Mouse (Mus musculus): ENCODE data around the gene Noxa1. TPM values are rescaled to one million over a fixed set of nuclear protein-coding genes. Genes with fewer than 3 reads are reported as not detected.

Noxa1 gene
- 2.1 and 2.4 TPM in 2 replicates for polyA plus RNA-seq (2012; rRNA removed)

GRCm38 (mm10) chr2:25095109-25095850, at the start of gene Noxa1:
Gene Noxa1 (minus strand): TSS chr2:25095149.
- Histone ChIP-seq H3K4me3 (replicated peaks; ENCODE audit: extremely low read depth, low read depth, low read length) (no peak within 1 kb of the TSS), H3K4me1 (ENCODE audit: control insufficient read depth, insufficient read depth, low read length) (no peaks in the 10 kb centered on the region)
- TF ChIP-seq POLR2A (IDR thresholded peaks at IDR 0.05; ENCODE audit: borderline replicate concordance, extremely low read depth, low read depth, low read length) (no peak), CTCF (IDR thresholded peaks at IDR 0.05; ENCODE audit: insufficient read depth, low read length) (no peak)
- no peak for DNase-seq
- WGBS = 52% methylated on average over 28 of the region's 28 CpGs

GRCm38 (mm10) chr2:25141921-25142320, 47.0 kb upstream of the Noxa1 start:
- DNase-seq = no peak
- H3K4me3 ChIP-seq (replicated peaks; ENCODE audit: extremely low read depth, low read depth, low read length) = no peak overlapping the region
- peaks cover 15% of the 10 kb centered on the region for H3K4me1 ChIP-seq (ENCODE audit: control insufficient read depth, insufficient read depth, low read length)
- WGBS = 69% methylated on average over 5 of the region's 5 CpGs
- no peak for TF ChIP-seq CTCF (IDR thresholded peaks at IDR 0.05; ENCODE audit: insufficient read depth, low read length)
- TF ChIP-seq POLR2A (IDR thresholded peaks at IDR 0.05; ENCODE audit: borderline replicate concordance, extremely low read depth, low read depth, low read length) = no peak

- Histone ChIP-seq H3K4me3 (replicated peaks; ENCODE audit: extremely low read depth, low read depth, low read length) (no peak overlapping the region), H3K4me1 (ENCODE audit: control insufficient read depth, insufficient read depth, low read length) (peaks cover 12% of the 10 kb centered on the region)
- TF ChIP-seq CTCF (IDR thresholded peaks at IDR 0.05; ENCODE audit: insufficient read depth, low read length) = no peak
- no peak for TF ChIP-seq POLR2A (IDR thresholded peaks at IDR 0.05; ENCODE audit: borderline replicate concordance, extremely low read depth, low read depth, low read length)
- no peak for DNase-seq
- WGBS = 61% methylated on average over 4 of the region's 4 CpGs
Measured at GRCm38 (mm10) chr2:25141185-25141584, 46.2 kb upstream of the Noxa1 start.

DNA sequence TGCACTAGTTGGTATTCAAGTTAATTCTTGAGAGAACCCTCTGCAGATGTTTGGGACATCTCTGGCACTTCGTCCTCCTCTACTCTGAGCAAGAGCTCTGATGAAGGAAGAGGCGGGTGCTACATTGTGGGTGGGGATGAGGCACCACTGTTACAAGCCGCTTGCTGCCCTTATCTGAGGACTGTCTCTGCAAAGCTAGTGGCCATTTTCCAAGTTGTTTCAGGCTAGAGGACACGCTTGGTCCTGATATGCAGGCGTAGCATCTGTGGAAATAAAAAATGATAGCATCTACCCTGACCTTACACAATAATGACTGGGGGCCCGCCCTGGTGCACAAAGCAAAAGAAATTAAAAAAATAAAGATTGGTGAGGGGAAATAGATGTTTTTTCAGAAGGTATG, 42.9 kb upstream of the Noxa1 start:
- TF ChIP-seq POLR2A (IDR thresholded peaks at IDR 0.05; ENCODE audit: borderline replicate concordance, extremely low read depth, low read depth, low read length) = no peak
- no peak for TF ChIP-seq CTCF (IDR thresholded peaks at IDR 0.05; ENCODE audit: insufficient read depth, low read length)
- no peak overlapping the region for H3K4me3 ChIP-seq (replicated peaks; ENCODE audit: extremely low read depth, low read depth, low read length)
- no peaks in the 10 kb centered on the region for H3K4me1 ChIP-seq (ENCODE audit: control insufficient read depth, insufficient read depth, low read length)
- no peak for DNase-seq
- 28% methylated on average over 6 of the region's 6 CpGs for WGBS

GRCm38 (mm10) chr2:25131601-25132000, 36.7 kb upstream of the Noxa1 start:
- no peak overlapping the region for H3K4me3 ChIP-seq (replicated peaks; ENCODE audit: extremely low read depth, low read depth, low read length)
- WGBS = 57% methylated on average over 9 of the region's 9 CpGs

DNA sequence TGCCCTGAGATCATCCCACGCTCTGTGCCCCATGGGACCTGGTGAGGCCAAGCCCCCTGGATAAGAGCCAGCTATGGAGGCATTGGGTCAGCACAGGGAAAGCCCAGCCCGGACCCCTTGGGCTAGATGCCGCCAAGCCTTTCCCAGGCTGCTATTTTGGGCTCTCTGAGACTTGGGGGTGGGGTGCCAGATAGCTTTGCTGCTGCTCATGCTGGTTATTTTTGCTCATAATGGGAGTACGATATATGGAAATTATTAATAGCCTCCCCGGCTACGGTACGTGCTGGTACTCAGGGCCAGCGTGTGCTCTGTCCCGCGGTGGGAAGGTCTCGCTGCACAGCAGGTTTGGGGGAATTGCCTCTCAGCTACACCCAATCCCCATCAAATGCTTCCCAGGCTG, 33.1 kb upstream of the Noxa1 start:
- Histone ChIP-seq H3K4me1 (ENCODE audit: control insufficient read depth, insufficient read depth, low read length) (peaks cover 6% of the 10 kb centered on the region), H3K4me3 (replicated peaks; ENCODE audit: extremely low read depth, low read depth, low read length) (no peak overlapping the region)
- TF ChIP-seq CTCF (IDR thresholded peaks at IDR 0.05; ENCODE audit: insufficient read depth, low read length) = no peak
- no peak for DNase-seq
- 73% methylated on average over 11 of the region's 11 CpGs for WGBS

More at GRCm38 (mm10) chr2:25131601-25132000, 36.7 kb upstream of the Noxa1 start:
- H3K4me1 ChIP-seq (ENCODE audit: control insufficient read depth, insufficient read depth, low read length) = no peaks in the 10 kb centered on the region
- no peak for DNase-seq
- no peak for TF ChIP-seq POLR2A (IDR thresholded peaks at IDR 0.05; ENCODE audit: borderline replicate concordance, extremely low read depth, low read depth, low read length)
- TF ChIP-seq CTCF (IDR thresholded peaks at IDR 0.05; ENCODE audit: insufficient read depth, low read length) = no peak

DNA sequence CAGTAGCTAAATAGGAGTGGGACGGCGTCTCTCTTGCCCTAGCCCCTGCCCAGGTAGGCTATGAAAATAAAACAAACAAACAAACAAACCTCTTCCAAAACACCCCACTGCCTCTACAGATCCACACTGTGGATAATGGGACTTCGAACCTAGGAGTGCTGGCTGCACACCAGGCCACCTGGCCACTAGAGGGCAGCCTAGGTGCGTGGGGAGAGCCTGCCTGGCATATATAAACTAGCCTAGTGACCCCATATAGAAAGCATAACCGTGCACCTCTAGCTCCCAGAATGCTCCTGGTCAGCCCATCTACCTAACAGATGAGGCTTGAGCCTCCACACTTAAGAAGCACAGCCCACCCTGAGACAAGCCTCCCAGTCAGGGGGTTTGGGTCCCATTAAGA, 32.3 kb upstream of the Noxa1 start:
- TF ChIP-seq POLR2A (IDR thresholded peaks at IDR 0.05; ENCODE audit: borderline replicate concordance, extremely low read depth, low read depth, low read length) = no peak
- peak; percentile 85 for TF ChIP-seq CTCF (IDR thresholded peaks at IDR 0.05; ENCODE audit: insufficient read depth, low read length)
- 45% methylated on average over 5 of the region's 5 CpGs for WGBS
- DNase-seq = peak; percentile 78
- peaks cover 6% of the 10 kb centered on the region for H3K4me1 ChIP-seq (ENCODE audit: control insufficient read depth, insufficient read depth, low read length)
- H3K4me3 ChIP-seq (replicated peaks; ENCODE audit: extremely low read depth, low read depth, low read length) = no peak overlapping the region

GRCm38 (mm10) chr2:25126011-25127010, 31.4 kb upstream of the Noxa1 start:
- Histone ChIP-seq H3K4me1 (ENCODE audit: control insufficient read depth, insufficient read depth, low read length) (peaks cover 6% of the 10 kb centered on the region), H3K4me3 (replicated peaks; ENCODE audit: extremely low read depth, low read depth, low read length) (no peak overlapping the region)
- WGBS = 64% methylated on average over 19 of the region's 19 CpGs
- no peak for DNase-seq
- TF ChIP-seq POLR2A (IDR thresholded peaks at IDR 0.05; ENCODE audit: borderline replicate concordance, extremely low read depth, low read depth, low read length) = no peak
- no peak for TF ChIP-seq CTCF (IDR thresholded peaks at IDR 0.05; ENCODE audit: insufficient read depth, low read length)

DNA sequence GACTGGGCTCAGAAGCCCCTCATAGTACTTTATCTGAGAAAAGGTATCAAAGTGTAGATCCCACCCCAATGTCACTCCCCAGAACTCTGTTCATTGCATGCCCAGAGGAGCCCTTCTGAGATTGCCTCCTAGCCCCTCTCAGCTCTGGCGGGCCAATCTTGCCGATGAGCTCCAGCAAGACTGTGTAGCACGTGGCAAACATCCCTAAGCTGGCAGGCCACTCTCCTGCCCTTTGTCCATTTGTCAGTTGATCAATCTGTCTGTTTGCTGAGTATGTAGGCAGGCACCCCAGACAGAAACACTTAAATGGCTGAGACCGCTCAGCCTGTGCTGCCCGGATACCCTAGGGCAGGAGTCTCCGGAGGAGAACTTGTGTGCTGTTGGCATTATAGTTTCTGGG, 30.2 kb upstream of the Noxa1 start:
- WGBS = 96% methylated on average over 6 of the region's 6 CpGs
- Histone ChIP-seq H3K4me3 (replicated peaks; ENCODE audit: extremely low read depth, low read depth, low read length) (no peak overlapping the region), H3K4me1 (ENCODE audit: control insufficient read depth, insufficient read depth, low read length) (peaks cover 6% of the 10 kb centered on the region)
- no peak for DNase-seq
- no peak for TF ChIP-seq CTCF (IDR thresholded peaks at IDR 0.05; ENCODE audit: insufficient read depth, low read length)
- TF ChIP-seq POLR2A (IDR thresholded peaks at IDR 0.05; ENCODE audit: borderline replicate concordance, extremely low read depth, low read depth, low read length) = no peak

Data from lung, adult 2 months (tissue).